Mouse (Mus musculus) myocyte (in vitro differentiated cells): ENCODE measurements around the gene B4gat1.

Experiments used
- CEBPB ChIP-seq: IDR thresholded peaks from 2 replicates; pipeline ENCODE4 v1.6.1; 2011; ENCODE audit warnings: mild to moderate bottlenecking, moderate library complexity; ENCODE audit not compliant: poor library complexity, insufficient read depth, severe bottlenecking
- POLR2A ChIP-seq: IDR thresholded peaks from one replicate; pipeline ENCODE4 v1.6.1; 2011; ENCODE audit warnings: low read depth, mild to moderate bottlenecking, control low read depth, moderate library complexity; ENCODE audit not compliant: insufficient read length

GRCm38 (mm10) chr19:5068570-5069234, 30.1 kb downstream of the B4gat1 start:
- no peak for TF ChIP-seq POLR2A
- no peak for TF ChIP-seq CEBPB
